Mouse (Mus musculus): ENCODE measurements around the gene Ctse.
A peak's percentile ranks its signal among the peaks of the same experiment; 100 is the strongest.

- TF ChIP-seq POLR2A (IDR thresholded peaks at IDR 0.05; ENCODE audit: extremely low read depth, insufficient read depth, low read length) (no peak), CTCF (IDR thresholded peaks at IDR 0.05; ENCODE audit: low read depth, low read length) (peak; percentile 91)
Observed at GRCm38 (mm10) chr1:131708338-131708737, 70.2 kb downstream of the Ctse start.
